Mouse (Mus musculus): ENCODE measurements around the gene Vmn2r107.

Gene Vmn2r107

GRCm38 (mm10) chr17:20344942-20345341, at the start of gene Vmn2r107:
Gene Vmn2r107 (plus strand): TSS chr17:20345242.
- no peak for DNase-seq (ENCODE audit: low read depth)

- no peak for DNase-seq (ENCODE audit: low read depth)
Measured at GRCm38 (mm10) chr17:20305790-20306189, 39.3 kb upstream of the Vmn2r107 start.

DNA sequence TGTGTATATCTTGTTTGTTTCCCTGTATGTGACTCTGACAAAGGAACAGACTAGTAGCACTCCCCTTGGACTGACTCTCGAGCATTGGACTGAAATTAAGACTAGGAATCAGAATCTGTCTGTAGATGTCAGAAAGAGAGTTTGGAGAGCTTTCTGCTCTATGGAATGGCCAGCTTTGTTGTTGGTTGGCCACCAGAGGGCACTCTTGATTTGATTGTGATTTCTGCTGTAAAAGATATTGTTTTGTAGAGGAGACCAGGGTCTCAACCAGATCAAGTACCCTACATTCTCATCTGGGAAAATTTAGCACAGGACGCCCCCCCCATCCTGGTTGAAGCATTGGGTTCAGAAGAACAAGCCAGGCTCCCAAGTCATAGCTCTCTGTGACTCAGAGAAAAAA, 54.1 kb downstream of the Vmn2r107 start:
- no peak for DNase-seq (ENCODE audit: low read depth)

- no peak for DNase-seq (ENCODE audit: low read depth)
Measured at GRCm38 (mm10) chr17:20413846-20414245, 68.8 kb downstream of the Vmn2r107 start, which contains the start of gene Vmn1r224. Gene Vmn1r224 (plus strand): TSS chr17:20414146.

Data from 416B (cell line).